Mouse (Mus musculus) intestine, postnatal 0 days (tissue): ENCODE measurements around the gene Cfap298. TPM values are rescaled to one million over a fixed set of nuclear protein-coding genes. Genes with fewer than 3 reads are reported as not detected.

Experiments used
- ATAC-seq: fragments of 200-750 bp; cut with Nextera tagmentation; 2 replicates; pipeline ENCODE4 v1.8.0; 2017; ENCODE audit warnings: mild to moderate bottlenecking, moderate TSS enrichment, moderate library complexity
- H3K27ac ChIP-seq: fragments of 300-500 bp; sonication (generic); 2 replicates; pipeline ENCODE4 v1.5.1; 2014; ENCODE audit warnings: mild to moderate bottlenecking, low read depth, low read length, moderate library complexity
- H3K27me3 ChIP-seq: fragments of 300-500 bp; sonication (generic); replicated peaks from 2 replicates; pipeline ENCODE4 v1.6.1; 2014; ENCODE audit warnings: low read length, mixed read lengths; ENCODE audit not compliant: control insufficient read depth, insufficient read depth
- H3K36me3 ChIP-seq: fragments of 300-500 bp; sonication (generic); 2 replicates; pipeline ENCODE4 v1.6.1; 2014; ENCODE audit warnings: mild to moderate bottlenecking, moderate library complexity; ENCODE audit not compliant: control insufficient read depth, insufficient read depth
- H3K4me1 ChIP-seq: fragments of 300-500 bp; sonication (generic); replicated peaks from 2 replicates; pipeline ENCODE4 v1.6.1; 2014; ENCODE audit warnings: antibody characterized with exemption, low read length, mixed read lengths; ENCODE audit not compliant: control insufficient read depth, insufficient read depth
- H3K4me2 ChIP-seq: fragments of 300-500 bp; sonication (generic); replicated peaks from 2 replicates; pipeline ENCODE4 v1.6.1; 2014; ENCODE audit warnings: low read depth, mild to moderate bottlenecking, moderate library complexity
- H3K4me3 ChIP-seq: fragments of 300-500 bp; sonication (generic); 2 replicates; pipeline ENCODE4 v1.5.1; 2014; ENCODE audit warnings: low read depth, low read length
- H3K9ac ChIP-seq: fragments of 300-500 bp; sonication (generic); 2 replicates; pipeline ENCODE4 v1.6.1; 2014; ENCODE audit warnings: mild to moderate bottlenecking, low read depth, low read length
- H3K9me3 ChIP-seq: fragments of 300-500 bp; sonication (generic); 2 replicates; pipeline ENCODE4 v1.6.1; 2016; ENCODE audit warnings: mixed run types; ENCODE audit not compliant: control insufficient read depth
- CTCF ChIP-seq: sonication (generic); IDR thresholded peaks from 2 replicates; pipeline ENCODE4 v1.5.1; 2016; ENCODE audit warnings: low read depth, mild to moderate bottlenecking, control low read depth, antibody characterized with exemption, moderate library complexity
- WGBS: fragments of 180-500 bp; shearing (Covaris S2); extraction: QIAGEN DNeasy Blood & Tissue Kit; methylation state at CpG from one replicate; pipeline ENCODE4 v1.1.7; 2014; 5-methylcytosine and 5-hydroxymethylcytosine counted together
- polyA plus RNA-seq: library from polyadenylated mRNA; unstranded; fragments of >200 nt; fragmentation: Nextera tagmentation; extraction: Ambion mirVana; gene quantifications from 2 replicates; pipeline ENCODE4 v1.2.1, GENCODE M21; 2015

Gene Cfap298
- polyA plus RNA-seq, 1 experiment from 2014 or later: 22.1 TPM

GRCm38 (mm10) chr16:90958301-90959085 is 23.6 kb upstream of the Cfap298 start:
- no peaks in the 10 kb centered on the region for H3K4me1 ChIP-seq
- no peaks in the 10 kb centered on the region for H3K9me3 ChIP-seq
- ATAC-seq: no peak
- WGBS: 76% methylated on average over 5 of the region's 5 CpGs
- no peaks in the 10 kb centered on the region for H3K27me3 ChIP-seq
- H3K4me3 ChIP-seq: no peak overlapping the region
- peaks cover 56% of the 10 kb centered on the region for H3K36me3 ChIP-seq
- TF ChIP-seq CTCF: no peak
- H3K9ac ChIP-seq: no peak overlapping the region
- H3K4me2 ChIP-seq: no peak overlapping the region
- no peak overlapping the region for H3K27ac ChIP-seq

- Histone ChIP-seq H3K9me3 (no peaks in the 10 kb centered on the region), H3K4me3 (no peak overlapping the region), H3K4me1 (no peaks in the 10 kb centered on the region), H3K27me3 (no peaks in the 10 kb centered on the region), H3K36me3 (peaks cover 66% of the 10 kb centered on the region), H3K4me2 (no peak overlapping the region), H3K9ac (no peak overlapping the region), H3K27ac (no peak overlapping the region)
- ATAC-seq: no peak
- TF ChIP-seq CTCF: no peak
- WGBS: 86% methylated on average over 6 of the region's 6 CpGs
These were observed 20.6 kb upstream of the Cfap298 start for GRCm38 (mm10) chr16:90955494-90955893.

GRCm38 (mm10) chr16:90953770-90954169 is 18.9 kb upstream of the Cfap298 start:
- WGBS: 95% methylated on average over 6 of the region's 6 CpGs
- Histone ChIP-seq H3K27ac (no peak overlapping the region), H3K9ac (no peak overlapping the region), H3K27me3 (no peaks in the 10 kb centered on the region), H3K9me3 (no peaks in the 10 kb centered on the region), H3K4me3 (no peak overlapping the region), H3K4me2 (no peak overlapping the region), H3K4me1 (no peaks in the 10 kb centered on the region), H3K36me3 (peaks cover 62% of the 10 kb centered on the region)
- peak; percentile 58 for TF ChIP-seq CTCF
- no peak for ATAC-seq

GRCm38 (mm10) chr16:90953147-90953546 is 18.2 kb upstream of the Cfap298 start:
- Histone ChIP-seq H3K4me3 (no peak overlapping the region), H3K27ac (no peak overlapping the region), H3K36me3 (peaks cover 59% of the 10 kb centered on the region), H3K27me3 (no peaks in the 10 kb centered on the region), H3K9me3 (no peaks in the 10 kb centered on the region), H3K4me1 (no peaks in the 10 kb centered on the region), H3K4me2 (no peak overlapping the region), H3K9ac (no peak overlapping the region)
- no peak for TF ChIP-seq CTCF
- no peak for ATAC-seq
- 87% methylated on average over 9 of the region's 9 CpGs for WGBS

GRCm38 (mm10) chr16:90950354-90950963 is 15.5 kb upstream of the Cfap298 start:
- no peak overlapping the region for H3K4me2 ChIP-seq
- WGBS: 59% methylated on average over 17 of the region's 17 CpGs
- no peak overlapping the region for H3K4me3 ChIP-seq
- no peaks in the 10 kb centered on the region for H3K9me3 ChIP-seq
- no peak overlapping the region for H3K27ac ChIP-seq
- H3K9ac ChIP-seq: no peak overlapping the region
- no peak for ATAC-seq
- no peaks in the 10 kb centered on the region for H3K4me1 ChIP-seq
- peak; percentile 20 for TF ChIP-seq CTCF
- H3K36me3 ChIP-seq: peaks cover 64% of the 10 kb centered on the region
- no peaks in the 10 kb centered on the region for H3K27me3 ChIP-seq

GRCm38 (mm10) chr16:90946977-90947376 is 12.1 kb upstream of the Cfap298 start:
- H3K4me1 ChIP-seq: no peaks in the 10 kb centered on the region
- H3K36me3 ChIP-seq: peaks cover 69% of the 10 kb centered on the region
- TF ChIP-seq CTCF: no peak
- WGBS: 86% methylated on average over 8 of the region's 8 CpGs
- H3K4me2 ChIP-seq: no peak overlapping the region
- H3K27ac ChIP-seq: no peak overlapping the region
- H3K27me3 ChIP-seq: no peaks in the 10 kb centered on the region
- ATAC-seq: no peak
- no peak overlapping the region for H3K4me3 ChIP-seq
- H3K9ac ChIP-seq: no peak overlapping the region
- H3K9me3 ChIP-seq: no peaks in the 10 kb centered on the region
